Comparison of ENCODE assay signal across 19 mouse cellular contexts in the genomic region with DNA sequence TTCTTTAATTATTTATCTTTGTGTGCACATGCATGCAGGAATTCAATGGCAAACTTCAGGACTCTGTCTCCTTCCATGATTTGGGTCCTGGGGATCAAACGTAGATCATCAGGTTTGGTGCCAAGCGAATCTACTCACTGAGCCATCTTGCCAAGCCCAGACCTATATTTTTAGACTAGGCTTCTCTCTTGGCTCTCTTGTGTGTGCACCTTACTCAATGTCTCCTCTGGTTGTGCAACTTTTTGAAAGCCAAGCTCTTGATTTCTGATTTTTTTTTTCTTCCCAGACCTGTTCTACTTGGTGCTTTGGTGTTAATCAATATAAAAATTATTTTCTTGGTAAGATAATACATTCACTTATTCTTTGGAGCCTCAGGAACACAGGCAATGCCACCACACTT. TPM values are rescaled to one million over a fixed set of nuclear protein-coding genes. Genes with fewer than 3 reads are reported as not detected.
"Had no signal": no experiment of that assay in that cellular context is flagged by ENCODE, and none has a peak within 500 bp of the region (broad histone marks: within the 10 kb centered on the region; RNA-seq: fewer than 3 reads in every experiment).

No protein-coding gene starts in this region.

- DNase-seq: cerebellum, adult 2 months; cerebellum, adult 8-10 months; cerebellum, adult 9-10 months; cerebellum, adult 9-11 months; cerebellum, postnatal 10 days; cerebellum, postnatal 14 days; cerebellum, postnatal 25 days; cerebellum, postnatal 36 days; embryo, embryonic 11 days; forebrain, postnatal 0 days; gastrocnemius, adult 2 months; gastrocnemius, postnatal 10 days; gastrocnemius, postnatal 14 days; gastrocnemius, postnatal 25 days; gastrocnemius, postnatal 36 days; heart, adult 11 months; heart, adult 18-20 months; heart, adult 2 months had no signal

RNA-seq across cellular contexts. Expression of a gene that starts 19.3 kb away (rescaled TPM):
- polyA plus RNA-seq: erythroblast, embryonic 14.5 days had no signal
